Mouse (Mus musculus): ENCODE measurements around the gene Ldlrad1. TPM values are rescaled to one million over a fixed set of nuclear protein-coding genes. Genes with fewer than 3 reads are reported as not detected.

The Ldlrad1 gene
- polyA plus RNA-seq, 1 experiment from 2014 or later: not detected

GRCm38 (mm10) chr4:107246040-107246439 is 37.1 kb downstream of the Ldlrad1 start:
- Histone ChIP-seq H3K27ac (no peak overlapping the region), H3K9ac (no peak overlapping the region), H3K9me3 (replicated peaks) (no peaks in the 10 kb centered on the region), H3K36me3 (peaks cover 22% of the 10 kb centered on the region), H3K4me2 (no peak overlapping the region), H3K4me1 (peaks cover 29% of the 10 kb centered on the region), H3K4me3 (no peak overlapping the region), H3K27me3 (replicated peaks) (no peaks in the 10 kb centered on the region)
- ATAC-seq: no peak
- 74% methylated on average over 1 of the region's 1 CpGs for WGBS (ENCODE audit: insufficient replicate concordance)

GRCm38 (mm10) chr4:107247110-107247509 is 38.1 kb downstream of the Ldlrad1 start:
- Histone ChIP-seq H3K4me2 (no peak overlapping the region), H3K4me3 (no peak overlapping the region), H3K9me3 (replicated peaks) (no peaks in the 10 kb centered on the region), H3K4me1 (peaks cover 40% of the 10 kb centered on the region), H3K9ac (no peak overlapping the region), H3K27ac (no peak overlapping the region), H3K36me3 (peaks cover 13% of the 10 kb centered on the region; the same call in 1 of the 2 replicates), H3K27me3 (replicated peaks) (no peaks in the 10 kb centered on the region)
- ATAC-seq: no peak
- 68% methylated on average over 9 of the region's 9 CpGs for WGBS (ENCODE audit: insufficient replicate concordance)

- H3K27ac ChIP-seq: no peak overlapping the region
- H3K4me2 ChIP-seq: no peak overlapping the region
- H3K9ac ChIP-seq: no peak overlapping the region
- H3K4me3 ChIP-seq: no peak overlapping the region
- H3K36me3 ChIP-seq: peaks cover 7% of the 10 kb centered on the region; the same call in 1 of the 2 replicates
- peaks cover 49% of the 10 kb centered on the region for H3K4me1 ChIP-seq
- WGBS (ENCODE audit: insufficient replicate concordance): 86% methylated on average over 3 of the region's 3 CpGs
- ATAC-seq: no peak
- no peaks in the 10 kb centered on the region for H3K9me3 ChIP-seq (replicated peaks)
- no peaks in the 10 kb centered on the region for H3K27me3 ChIP-seq (replicated peaks)
These were observed 39.1 kb downstream of the Ldlrad1 start for GRCm38 (mm10) chr4:107248061-107248460.

GRCm38 (mm10) chr4:107249471-107249870 is 40.5 kb downstream of the Ldlrad1 start:
- H3K4me2 ChIP-seq: no peak overlapping the region
- no peak overlapping the region for H3K9ac ChIP-seq
- H3K27me3 ChIP-seq (replicated peaks): no peaks in the 10 kb centered on the region
- H3K9me3 ChIP-seq (replicated peaks): no peaks in the 10 kb centered on the region
- H3K4me3 ChIP-seq: no peak overlapping the region
- no peak for ATAC-seq
- 0 out of 2 replicates have a peak, but pooled peaks cover 3% of the 10 kb centered on the region for H3K36me3 ChIP-seq
- peaks cover 51% of the 10 kb centered on the region for H3K4me1 ChIP-seq
- H3K27ac ChIP-seq: no peak overlapping the region
- WGBS (ENCODE audit: insufficient replicate concordance): 40% methylated on average over 2 of the region's 2 CpGs

- no peak overlapping the region for H3K9ac ChIP-seq
- H3K27me3 ChIP-seq (replicated peaks): no peaks in the 10 kb centered on the region
- H3K4me3 ChIP-seq: no peak overlapping the region
- H3K36me3 ChIP-seq: 0 out of 2 replicates have a peak, but pooled peaks cover 3% of the 10 kb centered on the region
- no peak overlapping the region for H3K27ac ChIP-seq
- H3K4me2 ChIP-seq: no peak overlapping the region
- peaks cover 53% of the 10 kb centered on the region for H3K4me1 ChIP-seq
- no peak for ATAC-seq
- H3K9me3 ChIP-seq (replicated peaks): no peaks in the 10 kb centered on the region
- WGBS (ENCODE audit: insufficient replicate concordance): 26% methylated on average over 4 of the region's 4 CpGs
These were observed 41.5 kb downstream of the Ldlrad1 start for GRCm38 (mm10) chr4:107250494-107250893.

- no peak for ATAC-seq
- H3K9ac ChIP-seq: peak overlapping the region; percentile 82
- peak overlapping the region; percentile 79 for H3K27ac ChIP-seq
- H3K4me2 ChIP-seq: peak overlapping the region; percentile 99
- peaks cover 49% of the 10 kb centered on the region for H3K4me1 ChIP-seq
- no peaks in the 10 kb centered on the region for H3K36me3 ChIP-seq
- H3K4me3 ChIP-seq: peak overlapping the region; percentile 80
- no peaks in the 10 kb centered on the region for H3K9me3 ChIP-seq (replicated peaks)
- H3K27me3 ChIP-seq (replicated peaks): no peaks in the 10 kb centered on the region
- WGBS (ENCODE audit: insufficient replicate concordance): 2% methylated on average over 11 of the region's 11 CpGs
These were observed 43.5 kb downstream of the Ldlrad1 start for GRCm38 (mm10) chr4:107252522-107252921.

- WGBS (ENCODE audit: insufficient replicate concordance): under 1% methylated on average over 94 of the region's 101 CpGs
- Histone ChIP-seq H3K4me3 (peak within 1 kb of the TSS; percentile 80), H3K4me2 (peak within 1 kb of the TSS; percentile 99), H3K27ac (peak within 1 kb of the TSS; percentile 79), H3K9me3 (replicated peaks) (no peaks in the 10 kb centered on the region), H3K27me3 (replicated peaks) (no peaks in the 10 kb centered on the region), H3K9ac (peak within 1 kb of the TSS; percentile 82), H3K36me3 (no peaks in the 10 kb centered on the region), H3K4me1 (peaks cover 46% of the 10 kb centered on the region)
- peak; percentile 94 for ATAC-seq
These were observed 44.4 kb downstream of the Ldlrad1 start, which contains the start of the genes Lrrc42 and Hspb11 for GRCm38 (mm10) chr4:107253125-107254091. Gene Lrrc42, minus strand, starts transcription at chr4:107253532. Gene Hspb11, plus strand, starts transcription at chr4:107253593.

GRCm38 (mm10) chr4:107254414-107254813 is 45.4 kb downstream of the Ldlrad1 start:
- H3K36me3 ChIP-seq: no peaks in the 10 kb centered on the region
- no peak for ATAC-seq
- H3K27ac ChIP-seq: peak overlapping the region; percentile 79; the same call in 1 of the 2 replicates
- peak overlapping the region; percentile 99 for H3K4me2 ChIP-seq
- 51% methylated on average over 3 of the region's 3 CpGs for WGBS (ENCODE audit: insufficient replicate concordance)
- H3K4me3 ChIP-seq: peak overlapping the region; percentile 80
- peak overlapping the region; percentile 82 for H3K9ac ChIP-seq
- H3K4me1 ChIP-seq: peaks cover 41% of the 10 kb centered on the region
- H3K9me3 ChIP-seq (replicated peaks): no peaks in the 10 kb centered on the region
- H3K27me3 ChIP-seq (replicated peaks): no peaks in the 10 kb centered on the region

- ATAC-seq: no peak
- H3K9me3 ChIP-seq (replicated peaks): 0 out of 2 replicates have a peak, but pooled peaks cover 1% of the 10 kb centered on the region
- 26% methylated on average over 4 of the region's 4 CpGs for WGBS (ENCODE audit: insufficient replicate concordance)
- H3K36me3 ChIP-seq: peaks cover 3% of the 10 kb centered on the region; the same call in 1 of the 2 replicates
- H3K4me1 ChIP-seq: no peaks in the 10 kb centered on the region
- no peak overlapping the region for H3K27ac ChIP-seq
- H3K4me3 ChIP-seq: no peak overlapping the region
- no peak overlapping the region for H3K4me2 ChIP-seq
- no peak overlapping the region for H3K9ac ChIP-seq
- no peaks in the 10 kb centered on the region for H3K27me3 ChIP-seq (replicated peaks)
These were observed 51.0 kb downstream of the Ldlrad1 start for GRCm38 (mm10) chr4:107260001-107260400.

Other genes with a start within 250 kb of the Ldlrad1 start
- 77.0 and 79.9 TPM in 2 replicates for gene Mrpl37, start 142.3 kb upstream of the Ldlrad1 start, polyA plus RNA-seq (2016; fragmentation: Nextera tagmentation; extraction: Ambion mirVana)
- 3.9 and 4.1 TPM in 2 replicates for gene Cyb5rl, start 142.2 kb upstream of the Ldlrad1 start, polyA plus RNA-seq (2016; fragmentation: Nextera tagmentation; extraction: Ambion mirVana)
- not detected in 2 replicates for gene Cdcp2, start 112.3 kb upstream of the Ldlrad1 start, polyA plus RNA-seq (2016; fragmentation: Nextera tagmentation; extraction: Ambion mirVana)
- gene Tmem59, start 30.8 kb upstream of the Ldlrad1 start, polyA plus RNA-seq (2016; fragmentation: Nextera tagmentation; extraction: Ambion mirVana): 159 and 165 TPM in 2 replicates
- 11.8 and 13.8 TPM in 2 replicates for gene Tceanc2, start 30.1 kb upstream of the Ldlrad1 start, polyA plus RNA-seq (2016; fragmentation: Nextera tagmentation; extraction: Ambion mirVana)
- 19.7 and 21.7 TPM in 2 replicates for gene Lrrc42, start 44.4 kb downstream of the Ldlrad1 start, polyA plus RNA-seq (2016; fragmentation: Nextera tagmentation; extraction: Ambion mirVana)
- gene Hspb11, start 44.4 kb downstream of the Ldlrad1 start, polyA plus RNA-seq (2016; fragmentation: Nextera tagmentation; extraction: Ambion mirVana): 9.2 and 10.4 TPM in 2 replicates
- not detected in 2 replicates for gene Dio1, start 98.0 kb downstream of the Ldlrad1 start, polyA plus RNA-seq (2016; fragmentation: Nextera tagmentation; extraction: Ambion mirVana)
- 28.4 and 30.0 TPM in 2 replicates for gene Yipf1, start 105.2 kb downstream of the Ldlrad1 start, polyA plus RNA-seq (2016; fragmentation: Nextera tagmentation; extraction: Ambion mirVana)
- 28.9 and 30.3 TPM in 2 replicates for gene Ndc1, start 158.6 kb downstream of the Ldlrad1 start, polyA plus RNA-seq (2016; fragmentation: Nextera tagmentation; extraction: Ambion mirVana)
- gene Glis1, start 225.4 kb downstream of the Ldlrad1 start, polyA plus RNA-seq (2016; fragmentation: Nextera tagmentation; extraction: Ambion mirVana): 0.24 and 0.32 TPM in 2 replicates